Mouse (Mus musculus): ENCODE data around the gene Lgals12. TPM values are rescaled to one million over a fixed set of nuclear protein-coding genes. Genes with fewer than 3 reads are reported as not detected.

The Lgals12 gene
- polyA plus RNA-seq, 1 experiment: 0.35 TPM

- Histone ChIP-seq H3K27me3 (ENCODE audit: control insufficient read depth, insufficient read depth, low read length) (no peaks in the 10 kb centered on the region), H3K36me3 (ENCODE audit: control insufficient read depth, insufficient read depth, low read length) (no peaks in the 10 kb centered on the region), H3K27ac (ENCODE audit: insufficient read depth, low read length) (peak overlapping the region; percentile 38; the same call in 1 of the 2 replicates), H3K4me3 (ENCODE audit: extremely low read depth, insufficient read depth, insufficient read length) (no peak overlapping the region), H3K4me1 (ENCODE audit: control insufficient read depth, insufficient read depth, insufficient read length) (no peaks in the 10 kb centered on the region)
- TF ChIP-seq POLR2A (IDR thresholded peaks at IDR 0.05; ENCODE audit: low read depth, low read length) (no peak), CTCF (IDR thresholded peaks at IDR 0.05; ENCODE audit: extremely low read depth, insufficient read depth, insufficient read length, insufficient replicate concordance) (no peak)
- no peak for DNase-seq (ENCODE audit: low read depth in 1 of 2, low spot score in 2 of 2)
- WGBS: 74% methylated on average over 4 of the region's 4 CpGs
Measured at GRCm38 (mm10) chr19:7551550-7552300, 55.3 kb downstream of the Lgals12 start.

- no peaks in the 10 kb centered on the region for H3K27me3 ChIP-seq (ENCODE audit: control insufficient read depth, insufficient read depth, low read length)
- no peak overlapping the region for H3K4me3 ChIP-seq (ENCODE audit: extremely low read depth, insufficient read depth, insufficient read length)
- DNase-seq (ENCODE audit: low read depth in 1 of 2, low spot score in 2 of 2): no peak
- no peaks in the 10 kb centered on the region for H3K4me1 ChIP-seq (ENCODE audit: control insufficient read depth, insufficient read depth, insufficient read length)
- TF ChIP-seq CTCF (IDR thresholded peaks at IDR 0.05; ENCODE audit: extremely low read depth, insufficient read depth, insufficient read length, insufficient replicate concordance) (no peak), POLR2A (IDR thresholded peaks at IDR 0.05; ENCODE audit: low read depth, low read length) (no peak)
- no peak overlapping the region for H3K27ac ChIP-seq (ENCODE audit: insufficient read depth, low read length)
- WGBS: 90% methylated on average over 3 of the region's 3 CpGs
- H3K36me3 ChIP-seq (ENCODE audit: control insufficient read depth, insufficient read depth, low read length): no peaks in the 10 kb centered on the region
Measured at GRCm38 (mm10) chr19:7548924-7549323, 58.1 kb downstream of the Lgals12 start.

Other genes starting within 250 kb of the Lgals12 start
- gene Spindoc, start 224.2 kb downstream of the Lgals12 start, polyA plus RNA-seq (2012; rRNA removed): 10.3 and 12.2 TPM in 2 replicates
- 10.1 and 12.3 TPM in 2 replicates for gene 2700081O15Rik, start 189.6 kb downstream of the Lgals12 start, polyA plus RNA-seq (2012; rRNA removed)
- gene Rtn3, start 123.9 kb downstream of the Lgals12 start, polyA plus RNA-seq (2012; rRNA removed): 39.6 and 53.4 TPM in 2 replicates
- 6.1 and 6.7 TPM in 2 replicates for gene Atl3, start 113.2 kb downstream of the Lgals12 start, polyA plus RNA-seq (2012; rRNA removed)
- gene Pla2g16, start 49.7 kb downstream of the Lgals12 start, polyA plus RNA-seq (2012; rRNA removed): 15.2 and 17.2 TPM in 2 replicates
- not detected in 2 replicates for gene Hrasls5, start 5.3 kb upstream of the Lgals12 start, polyA plus RNA-seq (2012; rRNA removed)
- not detected in 2 replicates for gene Slc22a19, start 104.1 kb upstream of the Lgals12 start, polyA plus RNA-seq (2012; rRNA removed)
- not detected in 2 replicates for gene Slc22a26, start 195.5 kb upstream of the Lgals12 start, polyA plus RNA-seq (2012; rRNA removed)